Mouse (Mus musculus) megakaryocyte, adult 5-6 weeks (primary cell): ENCODE data around the gene Ndufv2. TPM values are rescaled to one million over a fixed set of nuclear protein-coding genes. Genes with fewer than 3 reads are reported as not detected.

ENCODE experiments used
- ATAC-seq: 2 replicates; pipeline ENCODE4 v1.8.0; 2016; ENCODE audit warnings: mild to moderate bottlenecking, inconsistent platforms; ENCODE audit not compliant: poor library complexity, severe bottlenecking
- total RNA-seq, 2 experiments: library from RNA; stranded (forward) in 1 of 2; stranded (reverse) in 1 of 2; fragments of 153-499, 151-499 nt in 1 of 2; fragments of 221-1000, 200-1000 nt in 1 of 2; gene quantifications; 2 replicates each; pipeline versions ENCODE4 v1.2.3 to v1.2.4; 2015 to 2017

Gene Ndufv2
- total RNA-seq (2015): 170 and 198 TPM in 2 replicates
- total RNA-seq (2017): 195 and 197 TPM in 2 replicates

DNA sequence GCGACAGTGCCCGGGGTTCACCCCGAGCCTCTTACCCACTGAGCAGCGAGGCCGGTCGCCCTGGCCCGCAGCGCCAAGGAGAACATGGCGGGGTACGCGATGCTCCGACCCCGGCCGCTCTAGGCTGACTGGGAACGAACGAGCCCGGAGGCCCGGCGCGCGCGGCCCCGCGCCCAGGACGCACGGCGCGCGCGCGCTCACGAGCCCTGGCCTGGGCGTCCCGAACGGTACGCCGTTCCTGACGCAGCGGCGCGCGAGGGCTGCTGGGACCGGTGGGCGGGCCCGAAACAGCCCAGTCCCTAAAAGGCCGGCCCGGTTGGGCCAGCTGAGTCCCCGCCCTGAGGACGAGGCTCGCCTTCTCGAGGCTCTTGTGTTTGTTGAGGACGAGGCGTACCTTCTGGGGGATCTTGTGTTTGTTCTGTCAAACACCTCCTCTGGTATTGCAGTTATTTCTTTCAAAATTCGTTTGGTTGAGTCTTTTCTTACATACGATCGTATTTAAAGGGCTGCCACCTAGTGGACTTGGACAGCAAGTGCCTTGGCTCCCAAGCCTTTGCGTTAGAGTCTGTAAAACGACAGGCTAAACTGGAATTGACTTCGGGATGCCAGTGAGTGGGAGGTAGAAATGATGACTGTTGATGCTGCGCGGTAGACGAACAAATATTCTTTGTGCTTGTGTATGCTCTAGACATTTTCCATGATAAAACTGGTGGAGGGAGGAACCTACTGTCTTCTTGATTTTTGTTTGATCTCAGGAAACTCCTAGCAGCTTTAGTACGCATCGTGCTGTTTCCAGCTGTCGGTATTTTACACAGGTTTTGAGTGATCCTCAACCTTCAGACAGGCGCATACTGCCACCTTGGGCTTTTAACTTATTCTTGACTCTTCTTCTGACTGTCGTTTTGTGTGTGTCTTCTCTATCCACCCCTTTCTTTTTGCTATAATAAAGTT, at the start of gene Ndufv2:
Gene Ndufv2 (minus strand): TSS at position 180 of the 951 bp plus-strand sequence.
- peak; percentile 97 for ATAC-seq

DNA sequence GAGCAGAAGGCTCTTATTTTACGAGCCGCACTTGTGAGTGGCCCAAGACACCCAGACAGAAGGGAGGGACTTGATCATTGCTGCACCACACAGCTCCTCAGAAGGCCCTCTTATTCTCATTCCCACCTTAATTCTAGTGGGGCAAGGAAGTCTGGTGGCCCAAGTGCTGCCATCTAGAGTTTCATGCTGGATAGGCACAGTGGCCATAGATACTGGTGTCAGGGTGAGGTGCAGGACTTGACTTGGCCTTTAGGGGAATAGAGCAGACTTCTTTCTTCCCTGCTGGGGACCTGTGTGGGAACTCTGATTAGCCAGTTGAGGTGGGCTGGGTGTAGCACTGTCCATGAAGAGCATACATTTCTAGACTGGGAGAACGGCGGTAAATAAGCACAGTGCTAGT, 29.9 kb upstream of the Ndufv2 start:
- peak; percentile 80 for ATAC-seq

DNA sequence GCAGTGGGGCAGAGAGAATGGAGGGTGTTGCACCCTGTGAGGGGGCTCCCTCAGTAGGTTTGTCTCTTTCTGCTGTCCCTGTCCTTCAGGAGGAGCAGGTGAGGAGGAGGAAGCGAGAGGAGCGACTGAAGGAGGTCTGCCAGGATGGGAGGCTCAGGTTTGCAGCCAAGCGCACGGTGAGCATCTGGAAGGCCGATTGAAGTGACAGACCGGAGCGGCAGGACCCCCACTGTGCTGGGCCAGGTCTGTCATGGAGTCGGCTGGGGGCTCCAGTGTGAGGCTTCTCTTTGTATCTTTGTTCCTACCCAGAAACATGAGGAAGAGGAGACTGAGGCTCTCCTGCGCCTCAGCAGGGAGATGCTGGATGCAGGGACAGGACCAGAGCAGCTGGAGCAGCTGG, 29.0 kb upstream of the Ndufv2 start:
- ATAC-seq: no peak

DNA sequence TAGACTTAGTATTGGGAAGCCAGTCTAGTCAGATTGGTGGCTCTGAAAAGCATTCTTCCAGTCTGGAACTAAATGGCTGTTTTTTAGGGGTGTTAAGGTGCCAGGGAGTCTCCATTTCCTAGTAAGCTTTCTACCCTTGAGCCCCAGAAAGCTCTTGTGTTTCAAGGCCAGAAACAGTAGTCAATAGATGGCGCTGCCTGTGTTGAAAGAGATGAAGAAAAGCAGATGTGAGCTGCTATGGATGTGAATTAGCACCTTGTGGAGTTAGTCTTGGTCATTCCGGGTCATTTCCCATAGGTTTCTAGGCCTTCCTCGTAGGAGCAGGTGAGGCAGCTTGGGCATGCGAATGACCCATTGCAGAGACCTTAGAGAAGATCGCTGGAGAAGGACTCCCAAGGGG, 23.9 kb upstream of the Ndufv2 start:
- no peak for ATAC-seq

DNA sequence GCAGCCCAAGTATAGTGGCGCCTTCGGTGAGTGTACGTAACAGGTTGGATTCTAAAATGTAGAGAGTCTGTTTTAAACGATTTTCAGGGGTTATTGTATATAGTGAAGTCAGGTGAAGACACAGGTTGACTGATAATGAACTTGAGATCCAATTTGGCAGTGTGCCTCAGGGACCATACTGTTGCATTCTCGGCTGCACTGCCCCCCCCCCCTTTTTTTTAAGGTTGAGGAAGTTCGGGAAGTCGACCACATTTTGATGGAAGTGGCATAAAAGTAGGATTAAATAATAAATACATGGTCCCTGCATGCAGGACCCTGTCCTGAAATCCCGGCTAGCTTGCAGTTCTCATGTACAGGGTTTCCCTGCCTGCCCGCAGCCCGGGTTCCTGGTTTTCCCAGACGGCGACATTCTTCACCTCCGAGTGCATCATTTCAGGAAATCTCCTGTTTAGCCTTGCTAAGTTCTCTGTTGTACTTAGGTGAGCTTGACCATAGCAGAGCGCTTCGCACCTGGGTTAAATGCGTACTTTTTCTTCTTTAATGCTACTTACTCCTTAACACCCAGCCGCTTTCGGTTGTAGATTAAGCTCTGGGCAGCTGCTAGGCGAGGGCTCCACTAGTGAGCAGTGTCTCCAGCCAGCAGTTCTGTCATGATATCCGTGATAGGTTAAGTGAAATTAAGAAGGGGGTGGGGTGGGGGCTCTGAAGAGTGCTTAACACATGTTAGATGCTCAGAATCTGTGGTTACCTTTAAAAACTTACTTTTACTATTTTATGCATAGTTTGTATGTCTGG, 22.7 kb upstream of the Ndufv2 start:
- no peak for ATAC-seq

- peak; percentile 89 for ATAC-seq
Observed at GRCm38 (mm10) chr17:66123066-66123815, 21.9 kb upstream of the Ndufv2 start, which contains the start of gene Ddx11. Gene Ddx11, plus strand, starts transcription at chr17:66123520.

- no peak for ATAC-seq
Observed at GRCm38 (mm10) chr17:66120701-66121100, 19.3 kb upstream of the Ndufv2 start.

DNA sequence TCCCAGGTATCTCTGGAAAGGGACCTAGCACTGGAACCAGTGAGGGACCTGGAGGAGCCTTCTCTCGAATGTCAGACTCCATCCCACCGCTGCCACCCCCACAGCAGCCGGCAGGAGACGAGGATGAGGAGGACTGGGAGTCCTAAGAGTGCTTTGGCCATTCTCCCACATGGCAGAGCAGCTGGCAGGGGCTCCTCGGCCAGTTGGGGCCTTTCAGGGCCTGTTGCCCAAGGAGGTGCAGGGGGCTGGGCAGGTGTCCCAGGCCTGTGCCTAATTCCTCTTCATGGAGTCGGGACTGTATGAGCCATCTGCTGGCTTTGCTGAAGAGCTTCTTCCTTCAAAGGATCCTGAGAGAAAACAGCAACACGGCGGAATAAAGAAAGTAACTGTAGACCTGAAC, 17.6 kb upstream of the Ndufv2 start:
- ATAC-seq: no peak

DNA sequence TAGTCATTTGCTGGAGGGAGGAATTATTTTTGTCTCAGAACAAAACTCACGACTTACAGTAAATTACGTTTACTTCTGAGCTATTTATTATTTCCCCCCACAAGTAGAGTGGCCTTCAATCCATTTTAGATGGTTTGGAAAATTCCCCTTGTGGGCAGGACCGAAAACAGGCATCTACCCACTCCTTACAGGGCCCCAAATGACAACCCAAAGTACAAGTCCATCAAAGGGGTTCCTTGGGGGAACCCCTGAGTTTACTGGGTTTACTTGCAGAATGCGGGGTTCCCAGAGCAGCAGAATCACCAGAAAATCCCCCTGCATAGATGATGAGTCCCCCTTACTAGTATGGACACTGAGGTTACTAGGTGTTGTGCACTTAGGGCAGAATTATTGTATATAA, 10.8 kb upstream of the Ndufv2 start:
- ATAC-seq: no peak

DNA sequence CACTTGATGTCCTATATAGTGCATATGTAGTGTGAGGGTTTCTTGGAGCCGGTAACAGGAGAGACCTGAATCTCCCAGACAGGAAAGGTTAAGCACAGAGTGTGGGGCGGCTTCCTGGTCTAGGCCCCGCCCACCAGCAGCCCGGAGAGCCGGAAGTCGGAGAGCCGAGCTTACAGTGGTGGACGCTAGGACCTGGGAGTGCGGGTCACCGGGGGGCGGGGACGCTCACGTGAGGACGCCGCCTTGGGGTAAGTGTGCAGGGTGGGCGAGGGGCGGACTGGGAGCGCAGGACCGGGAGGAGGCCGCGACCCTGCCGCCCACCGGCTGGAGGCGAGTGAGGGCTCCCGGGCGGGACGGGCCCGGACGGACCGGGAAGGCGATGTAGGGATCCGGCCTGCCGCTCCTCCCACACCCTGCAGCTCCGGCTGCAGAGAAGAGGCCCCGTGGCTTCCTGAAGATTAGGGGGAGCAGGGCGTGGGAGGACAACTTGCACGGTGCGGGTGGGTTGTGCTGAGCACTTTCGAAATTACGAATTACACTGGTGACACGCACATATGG, 10.1 kb upstream of the Ndufv2 start, which contains the start of gene Washc1:
Gene Washc1 (plus strand): TSS at position 144 of the 558 bp plus-strand sequence.
- ATAC-seq: peak; percentile 93

GRCm38 (mm10) chr17:66110746-66111145, 9.4 kb upstream of the Ndufv2 start:
- peak; percentile 5; the same call in 1 of the 2 replicates for ATAC-seq

DNA sequence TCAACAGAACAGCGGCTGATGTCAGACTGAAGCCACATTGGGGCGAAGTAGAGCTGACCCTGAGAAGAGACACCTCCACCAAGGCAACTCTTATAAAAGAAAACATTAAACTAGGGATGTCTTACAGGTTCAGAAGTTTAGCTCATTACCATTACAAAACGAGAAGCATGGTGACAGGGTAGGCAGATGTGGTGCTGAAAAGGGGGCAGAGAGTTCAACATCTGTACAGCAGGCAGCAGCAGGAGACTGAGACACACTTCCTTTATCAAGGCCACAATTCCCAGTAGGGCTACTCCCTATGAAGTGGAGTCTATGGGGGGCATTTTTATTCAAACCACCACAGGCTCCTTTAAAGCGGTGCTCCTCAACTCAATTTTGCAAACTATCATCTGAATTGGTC, 6.8 kb upstream of the Ndufv2 start:
- ATAC-seq: no peak

DNA sequence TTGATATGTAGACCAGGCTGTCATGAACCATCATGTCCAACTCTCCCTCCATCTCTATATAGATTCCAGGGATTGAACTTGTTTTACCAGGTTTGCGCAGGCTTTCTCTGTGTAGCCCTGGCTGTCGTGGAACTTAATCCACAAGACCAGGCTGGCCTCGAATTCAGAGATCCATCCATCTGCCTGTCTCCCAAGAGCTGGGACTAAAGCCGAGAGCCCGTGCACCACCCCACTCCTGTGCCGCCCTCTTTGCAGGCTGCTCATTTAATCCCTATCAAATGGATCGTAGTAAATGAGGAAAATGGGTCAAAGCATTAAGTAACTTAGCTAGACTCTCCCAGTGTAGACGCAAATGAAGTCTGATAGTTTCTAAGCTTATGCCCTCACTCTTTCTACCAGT, 6.1 kb upstream of the Ndufv2 start:
- no peak for ATAC-seq

GRCm38 (mm10) chr17:66106601-66107267, 5.4 kb upstream of the Ndufv2 start:
- peak; percentile 66 for ATAC-seq

- ATAC-seq: no peak
Observed at GRCm38 (mm10) chr17:66104076-66104475, 2.7 kb upstream of the Ndufv2 start.

DNA sequence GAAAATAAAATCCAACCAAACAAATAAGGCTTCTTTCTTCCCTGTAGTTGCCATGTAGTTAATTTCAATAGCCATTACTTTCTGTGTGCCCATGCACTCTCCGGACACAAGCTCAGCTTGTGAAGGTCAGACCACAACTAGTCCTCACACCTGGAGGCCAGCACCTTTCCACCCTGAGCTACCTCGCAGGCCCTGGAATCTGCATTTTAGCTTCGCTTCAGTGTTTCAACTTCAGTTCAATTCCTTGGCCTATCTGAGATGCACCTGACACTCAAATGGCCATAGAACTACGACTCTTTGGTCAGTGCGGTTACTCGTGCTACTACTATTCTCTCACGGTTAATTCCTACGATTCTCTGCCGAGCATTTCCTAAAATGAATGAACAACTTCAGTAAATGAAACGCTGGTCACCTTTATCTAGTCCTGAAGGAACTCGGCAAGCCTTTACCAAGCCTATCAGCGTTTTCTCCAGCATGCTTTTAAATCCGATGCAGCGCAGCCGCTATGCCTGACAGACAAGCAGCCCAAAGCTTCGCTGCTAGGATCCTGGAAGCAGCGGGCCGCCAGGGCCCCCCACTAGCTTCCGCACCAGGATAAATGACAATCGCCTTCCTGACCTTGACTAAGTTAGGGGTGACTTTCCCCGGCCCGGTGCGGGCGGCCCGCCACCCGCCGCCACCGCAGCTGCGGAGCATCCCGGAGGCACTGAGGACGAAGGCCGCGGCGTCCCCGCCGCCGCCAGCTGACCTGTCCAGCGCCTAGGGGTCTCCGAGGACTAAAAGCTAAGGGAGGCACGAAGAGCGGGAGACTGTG, 586 bp downstream of the Ndufv2 start:
- ATAC-seq: peak; percentile 30

GRCm38 (mm10) chr17:66092664-66093063, 8.7 kb downstream of the Ndufv2 start:
- 0 out of 2 replicates have a peak, but pooled peaks have one; percentile 24 for ATAC-seq

GRCm38 (mm10) chr17:66092065-66092464, 9.3 kb downstream of the Ndufv2 start:
- ATAC-seq: no peak

DNA sequence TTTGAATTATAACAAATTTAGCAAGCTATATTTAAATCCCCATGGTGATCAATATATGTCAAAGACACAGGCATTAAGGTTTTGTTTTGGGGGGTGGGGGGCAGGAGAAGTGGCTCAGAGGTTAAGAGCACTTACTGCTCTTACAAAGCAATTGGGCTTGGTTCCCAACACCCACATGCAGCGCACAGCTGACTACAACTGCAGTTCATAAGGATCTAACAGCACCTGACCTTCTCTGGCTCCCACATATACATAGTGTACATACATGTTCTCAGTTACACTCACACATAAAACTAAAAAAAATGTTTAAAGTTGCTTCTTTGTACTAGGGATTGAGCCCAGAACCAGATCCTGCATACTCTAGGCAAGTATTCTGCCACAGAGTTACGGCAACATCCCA, 10.0 kb downstream of the Ndufv2 start:
- no peak for ATAC-seq
